Mouse (Mus musculus) spleen, adult 2 months (tissue): ENCODE measurements around the gene Rnd3. TPM values are rescaled to one million over a fixed set of nuclear protein-coding genes. Genes with fewer than 3 reads are reported as not detected.
A peak's percentile ranks its signal among the peaks of the same experiment; 100 is the strongest.

Experiments used
- DNase-seq, 2 experiments: peaks; one replicate each; pipeline versions ENCODE4 v3.0.0 to v3.0.0-alpha.2; 2012 to 2021; ENCODE audit warnings: low spot score in 2 of 2, low read depth in 1 of 2
- H3K27ac ChIP-seq: fragments of 200-500 bp; 2 replicates; pipeline ENCODE4 v1.5.1; 2012; ENCODE audit warnings: low read length, inconsistent platforms; ENCODE audit not compliant: insufficient read depth
- H3K27me3 ChIP-seq: fragments of 200-500 bp; 2 replicates; pipeline ENCODE4 v1.6.1; 2012; ENCODE audit warnings: mild to moderate bottlenecking, moderate library complexity, low read length, inconsistent platforms; ENCODE audit not compliant: control insufficient read depth, insufficient read depth
- H3K36me3 ChIP-seq: fragments of 200-500 bp; 2 replicates; pipeline ENCODE4 v1.6.1; 2012; ENCODE audit warnings: mild to moderate bottlenecking, low read length, inconsistent platforms; ENCODE audit not compliant: control insufficient read depth, insufficient read depth
- H3K4me1 ChIP-seq: fragments of 200-500 bp; 2 replicates; pipeline ENCODE4 v1.6.1; 2011; ENCODE audit warnings: inconsistent platforms; ENCODE audit not compliant: control insufficient read depth, insufficient read depth, insufficient read length
- H3K4me3 ChIP-seq: fragments of 200-500 bp; 2 replicates; pipeline ENCODE4 v1.5.1; 2011; ENCODE audit warnings: mild to moderate bottlenecking, inconsistent platforms; ENCODE audit not compliant: insufficient read depth, insufficient read length; ENCODE audit errors: extremely low read depth
- CTCF ChIP-seq: fragments of 200-500 bp; IDR thresholded peaks from 2 replicates; pipeline ENCODE4 v1.5.1; 2011; ENCODE audit warnings: mild to moderate bottlenecking, inconsistent platforms; ENCODE audit not compliant: insufficient read depth, insufficient read length, insufficient replicate concordance; ENCODE audit errors: extremely low read depth
- POLR2A ChIP-seq: fragments of 200-500 bp; IDR thresholded peaks from 2 replicates; pipeline ENCODE4 v1.6.1; 2011; ENCODE audit warnings: low read depth, low read length, inconsistent platforms
- WGBS: fragments of 180-500 bp; shearing (Covaris S2); methylation state at CpG from one replicate; pipeline ENCODE4 v1.1.7; 2018; 5-methylcytosine and 5-hydroxymethylcytosine counted together
- polyA plus RNA-seq: library from polyadenylated mRNA; depleted of rRNA; stranded (reverse); fragments of >200 nt; gene quantifications from 2 replicates; pipeline ENCODE4 v1.2.3, GENCODE M21; 2012

Gene Rnd3
- polyA plus RNA-seq, 1 experiment: 2.0 TPM

GRCm38 (mm10) chr2:51145838-51146470 is 3.0 kb downstream of the Rnd3 start:
- Histone ChIP-seq H3K27me3 (peaks cover 14% of the 10 kb centered on the region), H3K27ac (no peak overlapping the region), H3K4me3 (peak overlapping the region; percentile 44), H3K4me1 (peaks cover 3% of the 10 kb centered on the region; the same call in 1 of the 2 replicates), H3K36me3 (no peaks in the 10 kb centered on the region)
- 84% methylated on average over 7 of the region's 7 CpGs for WGBS
- TF ChIP-seq CTCF: no peak
- TF ChIP-seq POLR2A: no peak
- no peak for DNase-seq

GRCm38 (mm10) chr2:51144380-51145120 is 4.4 kb downstream of the Rnd3 start:
- Histone ChIP-seq H3K4me3 (no peak overlapping the region; the same call in 1 of the 2 replicates), H3K36me3 (no peaks in the 10 kb centered on the region), H3K4me1 (peaks cover 3% of the 10 kb centered on the region; the same call in 1 of the 2 replicates), H3K27ac (no peak overlapping the region), H3K27me3 (peaks cover 14% of the 10 kb centered on the region)
- WGBS: 74% methylated on average over 6 of the region's 6 CpGs
- DNase-seq: no peak
- TF ChIP-seq POLR2A (no peak), CTCF (no peak)

GRCm38 (mm10) chr2:51142422-51142821 is 6.5 kb downstream of the Rnd3 start:
- H3K4me3 ChIP-seq: no peak overlapping the region
- H3K27me3 ChIP-seq: peaks cover 4% of the 10 kb centered on the region
- no peaks in the 10 kb centered on the region for H3K4me1 ChIP-seq
- WGBS: 74% methylated on average over 1 of the region's 1 CpGs
- TF ChIP-seq POLR2A (no peak), CTCF (no peak)
- H3K36me3 ChIP-seq: no peaks in the 10 kb centered on the region
- DNase-seq: no peak
- no peak overlapping the region for H3K27ac ChIP-seq

DNA sequence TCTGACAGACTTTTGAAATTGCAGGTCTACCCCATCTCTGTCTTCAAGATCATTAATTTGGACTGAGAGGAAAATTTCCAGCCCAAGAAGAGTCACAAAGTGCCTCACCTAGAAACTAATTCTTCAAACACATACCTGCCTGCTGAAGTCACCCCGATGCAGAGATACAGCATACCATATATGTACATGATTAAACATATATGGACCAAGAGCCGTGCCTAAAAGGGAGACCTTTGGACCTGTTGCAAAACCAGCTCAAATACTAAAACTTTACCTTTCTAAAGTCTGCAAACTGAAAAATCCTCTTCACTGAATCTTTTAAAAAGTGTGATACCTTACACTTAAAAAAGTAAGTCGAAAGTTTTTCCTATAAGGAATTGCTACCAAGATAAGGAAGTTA is 7.6 kb downstream of the Rnd3 start:
- Histone ChIP-seq H3K36me3 (no peaks in the 10 kb centered on the region), H3K27ac (no peak overlapping the region), H3K4me1 (no peaks in the 10 kb centered on the region), H3K27me3 (no peaks in the 10 kb centered on the region), H3K4me3 (no peak overlapping the region)
- 91% methylated on average over 3 of the region's 3 CpGs for WGBS
- TF ChIP-seq POLR2A (no peak), CTCF (no peak)
- no peak for DNase-seq

GRCm38 (mm10) chr2:51140486-51140885 is 8.4 kb downstream of the Rnd3 start:
- 81% methylated on average over 8 of the region's 8 CpGs for WGBS
- H3K4me1 ChIP-seq: no peaks in the 10 kb centered on the region
- H3K36me3 ChIP-seq: no peaks in the 10 kb centered on the region
- DNase-seq: no peak
- H3K27ac ChIP-seq: no peak overlapping the region
- TF ChIP-seq POLR2A (no peak), CTCF (no peak)
- H3K27me3 ChIP-seq: no peaks in the 10 kb centered on the region
- no peak overlapping the region for H3K4me3 ChIP-seq

DNA sequence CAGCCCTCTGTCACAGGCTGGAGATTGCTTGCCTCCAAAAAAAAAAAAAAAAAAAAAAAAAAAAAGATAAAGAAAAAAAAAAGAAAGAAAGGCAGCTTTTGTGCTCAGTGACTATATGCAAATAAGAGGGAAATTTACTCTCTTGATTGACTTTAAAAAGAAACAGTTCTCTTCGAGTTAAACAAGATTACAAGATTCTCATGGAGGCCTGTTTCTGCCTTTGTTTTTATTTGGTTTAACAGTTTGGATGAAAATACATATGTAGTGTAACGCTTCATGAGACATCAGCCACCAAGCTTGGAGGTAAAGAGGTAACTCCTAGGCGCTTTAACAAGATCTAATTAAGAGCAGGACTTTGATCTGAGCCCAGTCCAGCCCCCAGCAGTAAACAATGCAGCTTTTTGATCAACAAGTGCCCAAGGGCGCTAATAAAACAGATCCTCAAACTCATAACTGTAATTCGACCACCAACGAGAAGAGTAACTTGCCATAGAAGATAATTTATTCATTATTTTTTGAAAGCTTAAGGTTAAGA is 8.9 kb downstream of the Rnd3 start:
- DNase-seq: no peak
- H3K4me1 ChIP-seq: no peaks in the 10 kb centered on the region
- no peaks in the 10 kb centered on the region for H3K27me3 ChIP-seq
- TF ChIP-seq CTCF (no peak), POLR2A (no peak)
- no peak overlapping the region for H3K4me3 ChIP-seq
- no peaks in the 10 kb centered on the region for H3K36me3 ChIP-seq
- WGBS: 81% methylated on average over 6 of the region's 6 CpGs
- no peak overlapping the region for H3K27ac ChIP-seq

GRCm38 (mm10) chr2:51139218-51139911 is 9.5 kb downstream of the Rnd3 start:
- DNase-seq: no peak
- 86% methylated on average over 5 of the region's 5 CpGs for WGBS
- Histone ChIP-seq H3K27me3 (no peaks in the 10 kb centered on the region), H3K4me3 (no peak overlapping the region), H3K27ac (no peak overlapping the region), H3K36me3 (no peaks in the 10 kb centered on the region), H3K4me1 (no peaks in the 10 kb centered on the region)
- no peak for TF ChIP-seq CTCF
- TF ChIP-seq POLR2A: no peak
